Mouse (Mus musculus): ENCODE measurements around the gene 1190005I06Rik.

Gene 1190005I06Rik

GRCm38 (mm10) chr8:120577821-120578220 is 69.6 kb downstream of the 1190005I06Rik start:
- 78% methylated on average over 17 of the region's 17 CpGs for WGBS

GRCm38 (mm10) chr8:120575801-120576200 is 71.6 kb downstream of the 1190005I06Rik start:
- WGBS = 86% methylated on average over 9 of the region's 9 CpGs

GRCm38 (mm10) chr8:120574941-120575340 is 72.5 kb downstream of the 1190005I06Rik start:
- 86% methylated on average over 19 of the region's 19 CpGs for WGBS

- 84% methylated on average over 11 of the region's 11 CpGs for WGBS
Measured at GRCm38 (mm10) chr8:120573866-120574265, 73.6 kb downstream of the 1190005I06Rik start.

- 56% methylated on average over 21 of the region's 21 CpGs for WGBS
Measured at GRCm38 (mm10) chr8:120572534-120572933, 74.9 kb downstream of the 1190005I06Rik start.

- WGBS = 88% methylated on average over 8 of the region's 8 CpGs
Measured at GRCm38 (mm10) chr8:120571561-120571960, 75.9 kb downstream of the 1190005I06Rik start.

- WGBS = 57% methylated on average over 13 of the region's 13 CpGs
Measured at GRCm38 (mm10) chr8:120569939-120570715, 77.3 kb downstream of the 1190005I06Rik start.

- 89% methylated on average over 17 of the region's 17 CpGs for WGBS
Measured at GRCm38 (mm10) chr8:120569123-120569522, 78.3 kb downstream of the 1190005I06Rik start.

GRCm38 (mm10) chr8:120568164-120568798 is 79.2 kb downstream of the 1190005I06Rik start:
- WGBS = 98% methylated on average over 37 of the region's 37 CpGs

- WGBS = 97% methylated on average over 17 of the region's 17 CpGs
Measured at GRCm38 (mm10) chr8:120567731-120568130, 79.7 kb downstream of the 1190005I06Rik start.

- 62% methylated on average over 8 of the region's 8 CpGs for WGBS
Measured at GRCm38 (mm10) chr8:120566681-120567080, 80.8 kb downstream of the 1190005I06Rik start.

GRCm38 (mm10) chr8:120565151-120565711 is 82.2 kb downstream of the 1190005I06Rik start:
- WGBS = 57% methylated on average over 7 of the region's 7 CpGs

GRCm38 (mm10) chr8:120563851-120564837 is 83.3 kb downstream of the 1190005I06Rik start:
- WGBS = 18% methylated on average over 20 of the region's 20 CpGs

GRCm38 (mm10) chr8:120563348-120563724 is 84.1 kb downstream of the 1190005I06Rik start:
- WGBS = 48% methylated on average over 8 of the region's 8 CpGs

GRCm38 (mm10) chr8:120562680-120563347 is 84.6 kb downstream of the 1190005I06Rik start:
- WGBS = 83% methylated on average over 18 of the region's 18 CpGs

GRCm38 (mm10) chr8:120561539-120562435 is 85.6 kb downstream of the 1190005I06Rik start:
- 79% methylated on average over 22 of the region's 22 CpGs for WGBS

GRCm38 (mm10) chr8:120560535-120560934 is 86.9 kb downstream of the 1190005I06Rik start:
- WGBS = 91% methylated on average over 5 of the region's 5 CpGs

- WGBS = 68% methylated on average over 11 of the region's 11 CpGs
Measured at GRCm38 (mm10) chr8:120559654-120560053, 87.8 kb downstream of the 1190005I06Rik start.
